14 mouse cellular contexts compared by ENCODE assay signal in the genomic region with DNA sequence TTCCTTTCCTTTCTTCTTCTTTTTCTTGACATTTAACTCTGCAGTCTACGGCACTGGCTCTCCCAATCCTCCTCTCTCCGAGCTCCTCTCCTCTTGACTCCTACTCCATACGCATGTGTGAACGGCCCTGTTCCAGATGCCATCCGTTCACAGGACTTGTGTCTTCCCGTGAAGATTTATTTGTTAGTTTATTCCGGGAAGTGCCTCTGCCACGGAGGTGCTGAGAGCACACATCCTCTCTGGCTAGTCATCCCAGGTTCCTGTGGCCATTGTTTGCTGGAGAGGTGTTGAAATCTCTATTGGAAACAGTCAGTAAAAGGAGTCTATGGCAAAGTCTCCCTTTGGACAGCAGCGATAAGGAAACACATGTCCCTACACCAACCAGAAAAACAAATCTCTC. TPM values are rescaled to one million over a fixed set of nuclear protein-coding genes. Genes with fewer than 3 reads are reported as not detected.
A peak's percentile ranks its signal among the peaks of the same experiment; 100 is the strongest.
DNase-seq lines count a peak whose midpoint lies in the region; ATAC-seq and TF ChIP-seq lines count a peak whose summit lies in the region.
"Had no signal": no experiment of that assay in that cellular context is flagged by ENCODE, and none has a peak within 500 bp of the region (broad histone marks: within the 10 kb centered on the region; RNA-seq: fewer than 3 reads in every experiment).

No protein-coding gene starts in this region.

- WGBS in heart, embryonic 15.5 days: 18% methylated on average over 9 of the region's 9 CpGs
- WGBS in liver, adult 2 months: 31% methylated on average over 9 of the region's 9 CpGs
- WGBS in liver, embryonic 11.5 days: 45% methylated on average over 9 of the region's 9 CpGs

- no peak for TF ChIP-seq POLR2A in liver, adult 2 months (IDR thresholded peaks at IDR 0.05; ENCODE audit: extremely low read depth, insufficient read depth, low read length)

- no peak overlapping the region for H3K4me3 ChIP-seq in heart, embryonic 15.5 days
- H3K4me3 ChIP-seq in liver, adult 2 months (ENCODE audit: insufficient read depth, low read depth, low read length): no peak overlapping the region
- no peak overlapping the region for H3K4me3 ChIP-seq in liver, embryonic 11.5 days (ENCODE audit: low read depth, low read length)
- H3K4me3 ChIP-seq: forebrain, embryonic 15.5 days; liver, embryonic 13.5 days had no signal

- H3K79me2 ChIP-seq in liver, adult 2 months (ENCODE audit: control insufficient read depth, insufficient read depth, low read length): no peaks in the 10 kb centered on the region

- intact Hi-C loops in left cerebral cortex, postnatal 4 days (cut with DNase I): no loop called here

- peak; percentile 25 for DNase-seq in adrenal gland, adult 8-10 months
- no peak for DNase-seq in adrenal gland, postnatal 10 days
- no peak for DNase-seq in heart, postnatal 4 days
- peak; percentile 12 for DNase-seq in liver, adult 2 months (ENCODE audit: extremely low read depth, low read depth, low spot score)
- DNase-seq in liver, embryonic 11.5 days (ENCODE audit: low spot score): no peak
- no peak for DNase-seq in left cerebral cortex, postnatal 4 days
- DNase-seq: cerebellum, adult 2 months; liver, embryonic 13.5 days; lung, postnatal 14 days; right cerebral cortex, postnatal 14 days; thymus, postnatal 25 days had no signal

- H3K27me3 ChIP-seq in heart, embryonic 15.5 days: no peaks in the 10 kb centered on the region
- H3K27me3 ChIP-seq in liver, adult 2 months (ENCODE audit: control insufficient read depth, insufficient read depth, low read length): peaks cover 6% of the 10 kb centered on the region; the same call in 1 of the 2 replicates
- H3K27me3 ChIP-seq in liver, embryonic 11.5 days (replicated peaks; ENCODE audit: control insufficient read depth, insufficient read depth, low read length): no peaks in the 10 kb centered on the region
- H3K27me3 ChIP-seq: forebrain, embryonic 15.5 days; liver, embryonic 13.5 days had no signal

- H3K4me2 ChIP-seq in heart, embryonic 15.5 days: peak overlapping the region; percentile 37
- H3K4me2 ChIP-seq in liver, embryonic 11.5 days: no peak overlapping the region
- H3K4me2 ChIP-seq: forebrain, embryonic 15.5 days; liver, embryonic 13.5 days had no signal

- peak; percentile 32; the same call in 1 of the 2 replicates for ATAC-seq in heart, embryonic 15.5 days (replicated peaks; ENCODE audit: insufficient number of reproducible peaks, insufficient read depth, low FRiP score, low read depth)
- ATAC-seq in liver, embryonic 11.5 days (replicated peaks; ENCODE audit: low FRiP score): no peak
- ATAC-seq in erythroblast, adult 5-6 weeks (replicated peaks; ENCODE audit: low FRiP score, poor library complexity, severe bottlenecking): no peak
- ATAC-seq: forebrain, embryonic 15.5 days had no signal

- H3K9ac ChIP-seq in heart, embryonic 15.5 days: no peak overlapping the region
- no peak overlapping the region for H3K9ac ChIP-seq in liver, adult 2 months (ENCODE audit: low read depth, low read length)
- H3K9ac ChIP-seq in liver, embryonic 11.5 days (ENCODE audit: low read depth, low read length): no peak overlapping the region
- H3K9ac ChIP-seq: forebrain, embryonic 15.5 days; liver, embryonic 13.5 days had no signal

- no peak for TF ChIP-seq CTCF in liver, adult 2 months (IDR thresholded peaks at IDR 0.05; ENCODE audit: low read depth, low read length)

- H3K27ac ChIP-seq in heart, embryonic 15.5 days: peak overlapping the region; percentile 3; the same call in 1 of the 2 replicates
- H3K27ac ChIP-seq in liver, adult 2 months (replicated peaks; ENCODE audit: insufficient read depth, low read depth, low read length): no peak overlapping the region
- no peak overlapping the region for H3K27ac ChIP-seq in liver, embryonic 11.5 days (ENCODE audit: low read depth, low read length)
- H3K27ac ChIP-seq: forebrain, embryonic 15.5 days; liver, embryonic 13.5 days had no signal

- H3K9me3 ChIP-seq in heart, embryonic 15.5 days (replicated peaks): no peaks in the 10 kb centered on the region
- no peaks in the 10 kb centered on the region for H3K9me3 ChIP-seq in liver, embryonic 11.5 days (ENCODE audit: control insufficient read depth, low read length)
- H3K9me3 ChIP-seq: forebrain, embryonic 15.5 days; liver, embryonic 13.5 days had no signal

- peaks cover 23% of the 10 kb centered on the region for H3K4me1 ChIP-seq in heart, embryonic 15.5 days (replicated peaks)
- H3K4me1 ChIP-seq in liver, adult 2 months (ENCODE audit: control insufficient read depth, insufficient read depth, low read length): peaks cover 9% of the 10 kb centered on the region; the same call in 1 of the 2 replicates
- no peaks in the 10 kb centered on the region for H3K4me1 ChIP-seq in liver, embryonic 11.5 days (replicated peaks; ENCODE audit: control insufficient read depth, insufficient read depth, low read length)
- H3K4me1 ChIP-seq: liver, embryonic 13.5 days had no signal

- no peaks in the 10 kb centered on the region for H3K36me3 ChIP-seq in heart, embryonic 15.5 days
- H3K36me3 ChIP-seq in liver, adult 2 months (ENCODE audit: control insufficient read depth, insufficient read depth, low read length): no peaks in the 10 kb centered on the region
- H3K36me3 ChIP-seq in liver, embryonic 11.5 days (ENCODE audit: control insufficient read depth, insufficient read depth, low read length): no peaks in the 10 kb centered on the region
- H3K36me3 ChIP-seq: forebrain, embryonic 15.5 days; liver, embryonic 13.5 days had no signal

RNA-seq across cellular contexts. Expression of a gene that starts 53.3 kb away (rescaled TPM):
- 100 to 1,000 TPM in 2 of 4 experiments, 10 to 100 TPM in 2; 73.2 to 118 (median 99.8) TPM for total RNA-seq in adrenal gland, adult 8-10 months (2022)
- total RNA-seq in adrenal gland, postnatal 10 days (2021): 10 to 100 TPM; 65.0 to 70.8 TPM
- 20.2 and 29.5 TPM in 2 replicates for polyA plus RNA-seq in heart, embryonic 15.5 days (2015; fragmentation: Nextera tagmentation; extraction: Ambion mirVana)
- total RNA-seq in heart, postnatal 4 days (2021): 10 to 100 TPM; 59.7 to 59.9 TPM
- 8.3 and 10.3 TPM in 2 replicates for total RNA-seq in liver, adult 2 months (2014; rRNA removed)
- 5.7 and 8.2 TPM in 2 replicates for polyA plus RNA-seq in liver, adult 2 months (2012; rRNA removed)
- 9.5 and 10.5 TPM in 2 replicates for polyA plus RNA-seq in liver, embryonic 11.5 days (2014; fragmentation: Nextera tagmentation; extraction: Ambion mirVana)
- 5.8 and 7.5 TPM in 2 replicates for total RNA-seq in erythroblast, adult 5-6 weeks (2015; ENCODE audit: low replicate concordance)
- 2.4 and 4.8 TPM in 2 replicates for total RNA-seq in erythroblast, adult 5-6 weeks (2017; ENCODE audit: low replicate concordance)
- 10 to 100 TPM; 11.5 to 12.0 TPM for total RNA-seq in left cerebral cortex, postnatal 4 days (2021)

Comparison
In these comparisons a context has a peak if more than half of its experiments do, and no peak if none do; other contexts are left out.
1. DNase-seq: peak in adrenal gland, adult 8-10 months (single experiment) and liver, adult 2 months (single experiment); none in adrenal gland, postnatal 10 days (single experiment), heart, postnatal 4 days (single experiment), liver, embryonic 11.5 days (single experiment) and left cerebral cortex, postnatal 4 days (single experiment).